Mouse (Mus musculus) gastrocnemius, postnatal 10 days (tissue): ENCODE measurements around the gene Ncr1. TPM values are rescaled to one million over a fixed set of nuclear protein-coding genes. Genes with fewer than 3 reads are reported as not detected.
"Not testable (repeated sequence)": the region's sequence is repeated elsewhere in the genome, so short reads cannot be mapped to it uniquely, and the experiment has no call there.

ENCODE experiments used
- DNase-seq: peaks from one replicate; pipeline ENCODE4 v3.0.0; 2021; ENCODE audit warnings: mixed read lengths
- long read RNA-seq, 2 experiments: library from polyadenylated mRNA; stranded (forward); transcript quantifications; one replicate each; pipeline ENCODE4 v2.0.0; 2021
- microRNA-seq, 2 experiments: library from miRNA; unstranded; fragments of <30 nt; microRNA quantifications; one replicate each; pipeline ENCODE4 v1.2.0; 2021
- total RNA-seq, 2 experiments: library from RNA; stranded (reverse); gene quantifications; 2 replicates each; pipeline ENCODE4 v1.2.3; 2021

The Ncr1 gene
- total RNA-seq = not detected
- long read RNA-seq, experiment 1 = 0 reads
- long read RNA-seq, experiment 2 = 0 reads

DNA sequence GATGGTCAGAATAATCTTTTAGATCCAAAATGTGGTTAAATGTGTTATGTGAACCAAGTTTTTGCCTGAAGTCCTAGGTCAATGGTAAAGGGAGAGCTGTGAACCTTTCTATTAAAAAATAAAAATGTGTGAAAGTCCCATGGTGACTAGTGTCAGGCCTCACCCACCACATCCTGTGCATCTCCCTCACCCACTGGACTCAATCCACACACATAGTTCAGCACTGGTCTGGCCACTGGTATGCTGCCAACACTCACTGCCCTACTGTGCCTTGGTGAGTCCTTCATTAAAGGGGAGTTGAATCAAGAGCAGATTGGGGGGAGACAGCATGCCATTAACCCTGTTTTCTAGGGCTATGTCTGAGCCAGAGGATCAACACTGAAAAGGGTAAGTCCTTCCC, at the start of gene Ncr1:
Gene Ncr1 (plus strand): TSS at position 216 of the 400 bp plus-strand sequence.
- no peak for DNase-seq

- no peak for DNase-seq
Observed at GRCm38 (mm10) chr7:4292638-4293037, 44.9 kb upstream of the Ncr1 start.

- no peak for DNase-seq
Observed at GRCm38 (mm10) chr7:4297189-4297588, 40.3 kb upstream of the Ncr1 start.

- no peak for DNase-seq
Observed at GRCm38 (mm10) chr7:4300166-4300565, 37.4 kb upstream of the Ncr1 start.

DNA sequence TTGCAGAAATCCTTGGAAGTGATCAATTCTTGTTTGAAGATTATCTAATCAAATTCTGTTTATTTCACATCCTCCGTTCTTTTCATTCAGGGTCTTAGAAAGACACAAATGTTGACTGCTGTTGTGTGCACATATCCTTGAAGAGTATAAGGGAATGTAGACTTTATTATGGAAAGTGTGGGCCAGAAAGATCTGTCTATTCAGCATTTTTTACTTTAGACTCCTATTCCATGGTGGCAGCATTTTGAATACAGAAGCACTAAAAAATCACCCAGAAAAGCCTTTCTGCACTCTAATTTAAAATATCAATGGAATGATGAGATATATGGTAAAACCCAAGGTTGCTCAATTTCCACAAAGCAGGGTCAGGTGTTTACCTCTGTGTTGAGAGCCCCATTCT, 34.1 kb upstream of the Ncr1 start:
- no peak for DNase-seq

DNA sequence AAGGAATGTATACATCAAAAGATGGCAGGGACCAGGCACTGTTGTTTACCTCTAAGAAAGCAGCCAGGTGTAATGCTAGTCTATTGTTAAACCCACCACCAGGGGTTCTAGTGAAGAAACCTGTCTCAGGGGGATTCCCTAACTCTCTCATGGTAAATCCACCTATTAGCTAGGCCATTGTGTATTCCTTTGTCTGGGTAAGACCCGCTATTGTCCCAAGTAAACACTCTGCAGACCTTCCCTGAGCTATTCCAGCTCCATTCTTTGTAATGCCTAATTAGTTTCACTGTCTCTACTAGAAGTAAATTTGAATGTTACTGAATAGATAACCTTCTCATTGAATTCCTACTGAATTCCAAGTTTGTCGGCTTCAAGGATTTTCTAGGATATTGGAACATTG, 24.4 kb upstream of the Ncr1 start:
- DNase-seq = not testable (repeated sequence)

DNA sequence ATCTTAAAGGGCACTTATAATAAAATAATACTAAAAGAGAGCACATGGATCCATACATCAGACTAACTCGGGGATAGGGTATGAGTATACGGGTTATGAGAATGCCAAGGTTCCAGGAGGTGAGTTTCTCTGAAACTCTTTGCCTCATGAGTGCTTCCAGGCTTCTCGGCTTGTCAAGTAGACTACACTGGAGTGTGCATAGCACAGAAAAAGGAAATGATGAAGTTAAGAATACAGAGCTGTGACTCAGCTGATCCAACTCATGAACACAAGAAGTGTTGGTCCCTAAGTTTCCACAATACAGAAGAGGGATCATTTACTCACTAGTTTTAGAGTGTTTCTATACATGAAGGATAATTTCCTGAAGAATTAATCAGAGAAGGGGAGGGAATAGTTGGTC, 24.0 kb upstream of the Ncr1 start:
- DNase-seq = not testable (repeated sequence)

DNA sequence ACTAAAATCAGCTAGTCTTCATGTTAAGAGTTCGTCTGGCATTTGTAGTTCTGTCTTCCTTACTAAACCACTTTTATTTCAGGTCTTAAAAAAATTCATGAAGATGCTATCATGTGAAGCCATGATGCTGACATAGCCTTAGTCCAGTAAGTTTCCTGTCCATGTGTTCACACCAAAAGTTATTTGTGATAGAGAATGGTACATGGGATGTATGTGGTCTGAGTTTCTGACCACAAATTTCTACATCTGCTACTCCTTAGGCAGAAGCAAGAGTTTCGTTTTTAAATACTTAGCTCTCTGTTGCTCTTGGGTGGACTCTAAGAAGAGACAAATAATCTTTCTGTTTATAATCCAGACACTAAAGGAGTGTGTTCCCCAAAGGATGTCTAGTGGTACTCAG, 14.2 kb upstream of the Ncr1 start:
- DNase-seq = no peak

GRCm38 (mm10) chr7:4373521-4373920, 36.0 kb downstream of the Ncr1 start:
- DNase-seq = no peak

Small RNA genes lying within 50 kb of the gene (microRNA-seq; reads per million reads assigned to microRNA genes)
- gene Gm24752 (0 reads per million in 2 experiments), gene Gm25349 (0 reads per million in 2 experiments)

Other genes starting within 250 kb of the Ncr1 start
- gene Ttyh1, start 218.3 kb upstream of the Ncr1 start, total RNA-seq = 1 to 10 TPM; 4.7 to 5.3 TPM
- 10 to 100 TPM; 31.7 to 62.1 TPM for gene Leng8, start 200.7 kb upstream of the Ncr1 start, total RNA-seq
- 1 to 10 TPM; 2.3 to 3.2 TPM for gene Leng9, start 187.3 kb upstream of the Ncr1 start, total RNA-seq
- 10 to 100 TPM; 10.2 to 12.4 TPM for gene Cdc42ep5, start 172.9 kb upstream of the Ncr1 start, total RNA-seq
- gene Lilra5, start 100.0 kb upstream of the Ncr1 start, total RNA-seq = not detected
- under 1 TPM in 1 of 2 experiments, not detected in 1; 0.20 TPM for gene Gp6, start 60.0 kb downstream of the Ncr1 start, total RNA-seq
- 10 to 100 TPM; 14.3 to 18.9 TPM for gene Rdh13, start 107.9 kb downstream of the Ncr1 start, total RNA-seq
- 1 to 10 TPM; 2.2 to 3.5 TPM for gene Eps8l1, start 123.0 kb downstream of the Ncr1 start, total RNA-seq
- gene Ppp1r12c, start 164.0 kb downstream of the Ncr1 start, total RNA-seq = 10 to 100 TPM; 37.9 to 52.6 TPM
- gene Tnnt1, start 178.7 kb downstream of the Ncr1 start, total RNA-seq = 100 to 1,000 TPM; 288 to 386 TPM
- 1 to 10 TPM; 1.4 to 2.3 TPM for gene Tnni3, start 186.5 kb downstream of the Ncr1 start, total RNA-seq
- under 1 TPM; 0.14 to 0.23 TPM for gene Dnaaf3, start 194.7 kb downstream of the Ncr1 start, total RNA-seq
- under 1 TPM; 0.16 to 0.25 TPM for gene Syt5, start 209.8 kb downstream of the Ncr1 start, total RNA-seq